Mouse (Mus musculus) ES-Bruce4 (cell line): ENCODE results near the gene Cttn. TPM values are rescaled to one million over a fixed set of nuclear protein-coding genes. Genes with fewer than 3 reads are reported as not detected.

Experiments
- H3K27ac ChIP-seq: 2 replicates; pipeline ENCODE4 v1.5.1; 2012; ENCODE audit warnings: low read length, inconsistent platforms; ENCODE audit not compliant: insufficient read depth
- H3K27me3 ChIP-seq: 2 replicates; pipeline ENCODE4 v1.6.1; 2012; ENCODE audit warnings: mild to moderate bottlenecking, low read length, inconsistent platforms; ENCODE audit not compliant: control insufficient read depth, poor library complexity, insufficient read depth, severe bottlenecking
- H3K36me3 ChIP-seq: 2 replicates; pipeline ENCODE4 v1.6.1; 2012; ENCODE audit warnings: inconsistent platforms, mild to moderate bottlenecking, low read length, moderate library complexity; ENCODE audit not compliant: control insufficient read depth, poor library complexity, insufficient read depth, severe bottlenecking
- H3K4me1 ChIP-seq: one replicate; pipeline ENCODE4 v1.8.1; 2011; ENCODE audit warnings: low read length; ENCODE audit not compliant: control insufficient read depth, insufficient read depth
- H3K4me3 ChIP-seq: 2 replicates; pipeline ENCODE4 v1.5.1; 2011; ENCODE audit warnings: low read depth, mild to moderate bottlenecking, low read length
- H3K9ac ChIP-seq: 2 replicates; pipeline ENCODE4 v1.6.1; 2012; ENCODE audit warnings: low read depth, mild to moderate bottlenecking, inconsistent platforms; ENCODE audit not compliant: poor library complexity, severe bottlenecking
- H3K9me3 ChIP-seq: replicated peaks from 2 replicates; pipeline ENCODE4 v1.6.1; 2012; ENCODE audit warnings: mild to moderate bottlenecking, low read length, inconsistent platforms; ENCODE audit not compliant: control insufficient read depth, poor library complexity, insufficient read depth, severe bottlenecking
- CTCF ChIP-seq: IDR thresholded peaks from one replicate; pipeline ENCODE4 v1.8.1; 2011; ENCODE audit warnings: low read depth, low read length
- EP300 ChIP-seq: IDR thresholded peaks from 2 replicates; pipeline ENCODE4 v1.6.1; 2011; ENCODE audit warnings: low read depth, low read length; ENCODE audit not compliant: insufficient read depth
- POLR2A ChIP-seq: IDR thresholded peaks from one replicate; pipeline ENCODE4 v1.8.1; 2011; ENCODE audit warnings: low read length; ENCODE audit not compliant: insufficient read depth
- polyA plus RNA-seq: library from polyadenylated mRNA; stranded (reverse); fragments of >200 nt; gene quantifications from 2 replicates; pipeline ENCODE4 v1.2.4, GENCODE M21; 2011; ENCODE audit warnings: low read depth; ENCODE audit not compliant: missing spikeins, insufficient read depth, insufficient read length

Gene Cttn
- polyA plus RNA-seq, 1 experiment = 162 TPM

DNA sequence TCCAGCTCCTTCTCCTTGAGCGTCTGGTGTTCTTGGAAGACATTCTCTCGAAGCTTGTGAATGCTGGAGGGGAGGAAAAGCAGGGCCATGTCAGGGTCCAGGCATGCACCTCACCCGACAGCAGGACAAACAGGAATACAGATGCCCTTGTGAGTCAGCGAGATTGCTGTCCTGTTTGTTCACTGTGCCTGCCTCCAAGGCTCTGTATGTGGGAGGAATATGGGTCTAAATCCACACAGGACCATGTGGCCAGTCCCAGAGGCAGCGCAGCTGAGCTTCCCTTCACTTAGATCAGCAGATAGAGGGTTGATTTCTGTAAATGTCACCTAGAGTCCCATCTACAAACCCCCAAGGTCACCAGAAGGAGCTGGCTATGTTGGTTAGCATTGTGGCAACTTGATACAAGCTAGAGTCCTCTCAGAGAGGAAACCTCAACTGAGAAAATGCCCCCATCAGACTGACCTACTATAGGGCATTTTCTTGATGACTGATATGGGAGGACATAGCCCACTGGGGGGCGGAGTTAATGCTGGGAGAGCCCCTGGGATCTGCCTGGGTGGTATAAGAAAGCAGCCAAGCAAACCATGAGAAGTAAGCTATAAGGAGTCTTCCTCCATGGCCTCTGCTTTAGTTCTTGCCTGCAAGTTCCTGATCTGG, 9.4 kb downstream of the Cttn start:
- Histone ChIP-seq H3K36me3 (peaks cover 48% of the 10 kb centered on the region), H3K4me1 (no peaks in the 10 kb centered on the region), H3K9me3 (no peaks in the 10 kb centered on the region), H3K27ac (no peak overlapping the region), H3K27me3 (no peaks in the 10 kb centered on the region), H3K4me3 (no peak overlapping the region), H3K9ac (no peak overlapping the region)
- TF ChIP-seq POLR2A = no peak
- TF ChIP-seq EP300 = no peak
- TF ChIP-seq CTCF = no peak

DNA sequence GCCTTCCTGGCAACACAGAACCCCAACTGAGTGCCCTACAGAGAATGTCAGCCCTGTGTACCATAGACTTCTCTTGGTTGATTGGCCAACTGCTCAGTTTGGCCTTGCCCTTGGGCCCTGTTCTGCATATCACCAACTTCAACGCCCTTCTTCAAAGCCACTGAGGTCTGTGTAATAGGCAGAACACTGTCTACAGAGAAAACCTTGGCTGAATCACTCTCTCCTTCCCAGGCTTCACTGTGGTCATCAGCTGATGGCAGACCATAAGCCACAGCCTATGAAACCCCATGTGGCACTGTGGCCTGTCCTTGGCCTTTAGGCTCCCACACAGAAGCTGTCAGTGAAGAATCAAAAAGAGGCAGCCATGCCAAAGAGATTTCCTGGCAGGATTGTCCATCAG, 11.9 kb downstream of the Cttn start:
- Histone ChIP-seq H3K4me1 (no peaks in the 10 kb centered on the region), H3K9me3 (no peaks in the 10 kb centered on the region), H3K27ac (no peak overlapping the region), H3K36me3 (peaks cover 60% of the 10 kb centered on the region), H3K9ac (no peak overlapping the region), H3K4me3 (no peak overlapping the region), H3K27me3 (no peaks in the 10 kb centered on the region)
- TF ChIP-seq CTCF (no peak), POLR2A (no peak), EP300 (no peak)

DNA sequence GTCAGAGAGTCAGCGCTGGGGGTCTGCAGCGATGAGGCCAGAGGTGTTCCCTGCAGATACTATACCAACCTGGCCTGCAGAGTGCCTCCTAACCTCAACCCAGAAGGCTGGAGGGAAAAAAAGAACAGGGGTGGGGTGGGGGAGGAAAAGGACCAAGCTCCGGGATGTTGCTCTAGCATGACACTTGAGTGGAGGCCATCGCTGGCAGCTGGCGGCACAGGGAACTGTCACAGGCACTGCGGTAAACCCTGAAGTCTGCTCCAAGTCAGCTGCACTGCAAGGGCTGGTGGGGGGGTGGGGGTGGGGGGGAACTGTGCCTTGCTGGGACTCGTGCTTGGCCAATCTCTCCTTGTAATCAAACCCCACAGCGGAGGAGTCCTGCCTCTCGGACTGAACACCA, 20.1 kb downstream of the Cttn start:
- no peaks in the 10 kb centered on the region for H3K27me3 ChIP-seq
- no peak overlapping the region for H3K4me3 ChIP-seq
- H3K27ac ChIP-seq = no peak overlapping the region
- TF ChIP-seq CTCF (no peak), POLR2A (no peak), EP300 (no peak)
- H3K9ac ChIP-seq = no peak overlapping the region
- H3K4me1 ChIP-seq = no peaks in the 10 kb centered on the region
- no peaks in the 10 kb centered on the region for H3K9me3 ChIP-seq
- H3K36me3 ChIP-seq = peaks cover 31% of the 10 kb centered on the region

DNA sequence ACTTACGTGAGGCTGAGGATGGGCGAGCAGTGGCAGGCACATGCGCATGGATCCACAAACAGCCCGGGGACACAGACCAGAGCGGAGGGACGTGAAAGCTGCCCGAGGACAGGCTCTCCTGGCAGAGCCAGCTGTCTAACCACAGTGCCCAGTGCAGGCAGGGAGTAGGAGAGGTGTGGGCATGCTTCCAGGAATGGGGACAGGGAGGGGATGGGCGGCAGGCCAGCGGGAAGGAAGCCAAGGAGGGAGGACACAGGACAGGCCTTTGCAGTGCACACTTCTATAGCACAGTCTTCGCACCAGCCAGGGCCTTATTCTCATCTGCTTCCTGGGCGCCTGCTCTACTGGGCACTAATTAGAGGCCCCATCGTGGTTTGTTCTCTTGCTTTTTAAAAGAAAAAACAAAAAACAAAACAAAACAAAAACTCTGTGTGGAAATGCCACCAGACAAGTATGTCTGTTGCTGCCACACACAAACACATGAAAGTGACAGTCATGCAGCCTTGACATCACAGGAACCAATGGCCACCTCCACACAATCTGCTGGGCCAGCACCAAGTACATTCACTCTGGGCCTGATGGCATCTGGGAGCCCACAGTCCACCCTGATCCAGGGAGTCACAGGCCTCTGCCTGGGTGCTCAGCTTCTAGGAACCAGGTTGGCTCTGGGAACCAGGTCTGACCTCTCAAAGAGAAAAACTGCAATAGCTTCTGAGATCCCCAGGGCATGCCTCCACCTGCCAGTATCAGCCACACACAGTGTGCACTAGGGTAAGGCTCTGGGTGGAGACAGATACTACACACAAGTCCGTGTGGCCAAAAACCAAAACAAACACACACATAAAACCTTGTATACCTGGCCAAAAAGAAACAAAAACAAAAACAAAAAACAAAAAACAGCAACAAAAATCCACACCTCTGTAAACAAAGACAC, 20.9 kb downstream of the Cttn start:
- Histone ChIP-seq H3K27ac (no peak overlapping the region), H3K27me3 (no peaks in the 10 kb centered on the region), H3K9me3 (no peaks in the 10 kb centered on the region), H3K4me1 (no peaks in the 10 kb centered on the region), H3K36me3 (peaks cover 27% of the 10 kb centered on the region), H3K4me3 (no peak overlapping the region), H3K9ac (no peak overlapping the region)
- no peak for TF ChIP-seq EP300

DNA sequence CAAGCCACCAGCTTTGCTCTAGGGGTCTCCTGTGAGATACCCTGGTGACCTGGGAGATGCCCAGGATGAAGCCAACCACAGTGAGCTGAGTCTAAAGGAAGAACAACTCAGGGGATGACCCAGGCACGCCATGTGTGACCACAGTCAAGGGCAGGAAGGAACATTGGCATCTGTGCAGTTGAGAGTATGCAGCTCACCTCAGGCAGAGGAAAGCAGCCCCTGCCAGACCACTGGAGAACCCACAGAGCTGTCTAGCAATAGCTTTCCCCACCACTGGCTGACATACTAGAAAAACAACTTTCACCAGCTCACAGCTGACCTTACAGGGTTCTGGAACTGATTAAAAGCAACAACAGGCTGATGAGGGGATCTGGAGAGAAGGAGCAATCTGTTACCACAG, 22.6 kb downstream of the Cttn start:
- H3K27ac ChIP-seq = no peak overlapping the region
- no peaks in the 10 kb centered on the region for H3K4me1 ChIP-seq
- H3K9me3 ChIP-seq = no peaks in the 10 kb centered on the region
- no peak for TF ChIP-seq EP300
- TF ChIP-seq POLR2A = no peak
- no peak for TF ChIP-seq CTCF
- H3K36me3 ChIP-seq = peaks cover 17% of the 10 kb centered on the region
- H3K4me3 ChIP-seq = no peak overlapping the region
- H3K9ac ChIP-seq = no peak overlapping the region
- no peaks in the 10 kb centered on the region for H3K27me3 ChIP-seq

DNA sequence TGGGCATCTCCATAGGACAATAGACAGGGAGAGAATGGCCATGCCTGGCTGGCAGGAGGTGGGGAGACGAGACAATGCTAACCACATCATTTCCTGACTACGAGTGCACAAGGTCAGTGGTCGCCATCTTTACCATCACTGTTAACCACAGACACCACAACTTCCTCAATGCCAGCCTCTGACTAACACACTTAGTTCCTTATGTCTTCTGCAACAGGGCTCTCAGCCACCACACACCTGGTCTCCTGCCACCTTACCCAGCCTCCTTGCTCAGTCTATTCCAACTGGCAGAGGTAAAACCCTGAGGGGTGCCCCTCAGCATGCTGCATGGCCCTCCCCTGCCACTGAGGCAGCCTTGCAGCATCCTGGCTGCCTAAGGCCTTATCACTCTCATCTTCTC, 23.7 kb downstream of the Cttn start:
- peaks cover 13% of the 10 kb centered on the region for H3K36me3 ChIP-seq
- TF ChIP-seq CTCF (no peak), POLR2A (no peak), EP300 (no peak)

More for the DNA sequence above, 23.7 kb downstream of the Cttn start:
- Histone ChIP-seq H3K27ac (no peak overlapping the region), H3K9ac (no peak overlapping the region), H3K27me3 (no peaks in the 10 kb centered on the region), H3K9me3 (no peaks in the 10 kb centered on the region), H3K4me3 (no peak overlapping the region), H3K4me1 (no peaks in the 10 kb centered on the region)
